Mouse (Mus musculus) liver, adult 2 months (tissue): ENCODE measurements around the gene Psmd12. TPM values are rescaled to one million over a fixed set of nuclear protein-coding genes. Genes with fewer than 3 reads are reported as not detected.
A peak's percentile ranks its signal among the peaks of the same experiment; 100 is the strongest.
"Not testable (repeated sequence)": the region's sequence is repeated elsewhere in the genome, so short reads cannot be mapped to it uniquely, and the experiment has no call there.

Experiments
- DNase-seq: peaks from one replicate; pipeline ENCODE4 v3.0.0-alpha.2; 2011; ENCODE audit warnings: low read depth, low spot score; ENCODE audit errors: extremely low read depth
- H3K27ac ChIP-seq: fragments of 200-500 bp; replicated peaks from 2 replicates; pipeline ENCODE4 v1.5.1; 2012; ENCODE audit warnings: low read depth, mild to moderate bottlenecking, control low read depth, inconsistent platforms, low read length; ENCODE audit not compliant: insufficient read depth
- H3K27me3 ChIP-seq: fragments of 200-500 bp; 2 replicates; pipeline ENCODE4 v1.6.1; 2012; ENCODE audit warnings: mild to moderate bottlenecking, moderate library complexity, low read length, inconsistent platforms; ENCODE audit not compliant: control insufficient read depth, insufficient read depth
- H3K36me3 ChIP-seq: fragments of 200-500 bp; 2 replicates; pipeline ENCODE4 v1.6.1; 2012; ENCODE audit warnings: low read length, inconsistent platforms; ENCODE audit not compliant: control insufficient read depth, insufficient read depth
- H3K4me1 ChIP-seq: fragments of 200-500 bp; 2 replicates; pipeline ENCODE4 v1.6.1; 2011; ENCODE audit warnings: low read length; ENCODE audit not compliant: control insufficient read depth, insufficient read depth
- H3K4me3 ChIP-seq: fragments of 200-500 bp; 2 replicates; pipeline ENCODE4 v1.5.1; 2011; ENCODE audit warnings: low read depth, mild to moderate bottlenecking, control low read depth, low read length, moderate library complexity; ENCODE audit not compliant: insufficient read depth
- H3K79me2 ChIP-seq: fragments of 200-500 bp; 2 replicates; pipeline ENCODE4 v1.6.1; 2012; ENCODE audit warnings: inconsistent platforms, mild to moderate bottlenecking, low read length, moderate library complexity; ENCODE audit not compliant: control insufficient read depth, insufficient read depth
- H3K9ac ChIP-seq: fragments of 200-500 bp; 2 replicates; pipeline ENCODE4 v1.6.1; 2012; ENCODE audit warnings: low read depth, mild to moderate bottlenecking, control low read depth, inconsistent platforms, low read length
- CTCF ChIP-seq: fragments of 200-500 bp; IDR thresholded peaks from 2 replicates; pipeline ENCODE4 v1.5.1; 2011; ENCODE audit warnings: low read depth, low read length, control low read depth
- POLR2A ChIP-seq: fragments of 200-500 bp; IDR thresholded peaks from 2 replicates; pipeline ENCODE4 v1.6.1; 2011; ENCODE audit warnings: low read length, control low read depth; ENCODE audit not compliant: insufficient read depth; ENCODE audit errors: extremely low read depth
- WGBS: fragments of 180-500 bp; shearing (Covaris S2); methylation state at CpG from one replicate; pipeline ENCODE4 v1.1.7; 2018; 5-methylcytosine and 5-hydroxymethylcytosine counted together
- polyA plus RNA-seq: library from polyadenylated mRNA; depleted of rRNA; stranded (reverse); fragments of >200 nt; gene quantifications from 2 replicates; pipeline ENCODE4 v1.2.3, GENCODE M21; 2012
- total RNA-seq: library from RNA; depleted of rRNA; stranded (reverse); fragments of >200 nt; gene quantifications from 2 replicates; pipeline ENCODE4 v1.2.3, GENCODE M21; 2014

Psmd12 gene
- total and polyA plus RNA-seq, 2 experiments: 14.5 to 54.7 TPM

GRCm38 (mm10) chr11:107473137-107473820, 6.0 kb upstream of the Psmd12 start:
- H3K4me1 ChIP-seq: peaks cover 5% of the 10 kb centered on the region
- H3K4me3 ChIP-seq: no peak overlapping the region
- no peaks in the 10 kb centered on the region for H3K36me3 ChIP-seq
- H3K27me3 ChIP-seq: no peaks in the 10 kb centered on the region
- peak; percentile 87 for DNase-seq
- H3K27ac ChIP-seq: no peak overlapping the region
- peaks cover 12% of the 10 kb centered on the region for H3K79me2 ChIP-seq
- no peak overlapping the region for H3K9ac ChIP-seq
- TF ChIP-seq POLR2A (no peak), CTCF (peak; percentile 73)
- WGBS: 23% methylated on average over 8 of the region's 8 CpGs

- H3K79me2 ChIP-seq: peaks cover 28% of the 10 kb centered on the region
- H3K4me1 ChIP-seq: peaks cover 8% of the 10 kb centered on the region; the same call in 1 of the 2 replicates
- peaks cover 2% of the 10 kb centered on the region; the same call in 1 of the 2 replicates for H3K36me3 ChIP-seq
- peak overlapping the region; percentile 78 for H3K4me3 ChIP-seq
- no peaks in the 10 kb centered on the region for H3K27me3 ChIP-seq
- peak; percentile 34 for DNase-seq
- H3K27ac ChIP-seq: peak overlapping the region; percentile 86
- TF ChIP-seq POLR2A (no peak), CTCF (no peak)
- under 1% methylated on average over 10 of the region's 10 CpGs for WGBS
- peak overlapping the region; percentile 91 for H3K9ac ChIP-seq
Measured at GRCm38 (mm10) chr11:107479862-107480203, 549 bp downstream of the Psmd12 start.

GRCm38 (mm10) chr11:107484341-107484740, 5.1 kb downstream of the Psmd12 start:
- TF ChIP-seq CTCF (no peak), POLR2A (no peak)
- Histone ChIP-seq H3K4me3 (no peak overlapping the region), H3K4me1 (peaks cover 8% of the 10 kb centered on the region; the same call in 1 of the 2 replicates), H3K79me2 (peaks cover 31% of the 10 kb centered on the region), H3K27me3 (no peaks in the 10 kb centered on the region), H3K36me3 (peaks cover 37% of the 10 kb centered on the region), H3K27ac (no peak overlapping the region), H3K9ac (no peak overlapping the region)
- no peak for DNase-seq
- WGBS: 95% methylated on average over 3 of the region's 3 CpGs

- Histone ChIP-seq H3K9ac (no peak overlapping the region), H3K4me1 (no peaks in the 10 kb centered on the region), H3K27ac (no peak overlapping the region), H3K4me3 (no peak overlapping the region), H3K27me3 (no peaks in the 10 kb centered on the region), H3K79me2 (no peaks in the 10 kb centered on the region), H3K36me3 (peaks cover 5% of the 10 kb centered on the region; the same call in 1 of the 2 replicates)
- WGBS: 87% methylated on average over 8 of the region's 8 CpGs
- no peak for DNase-seq
- no peak for TF ChIP-seq POLR2A
- peak; percentile 19; the same call in 1 of the 2 replicates for TF ChIP-seq CTCF
Measured at GRCm38 (mm10) chr11:107502801-107503200, 23.5 kb downstream of the Psmd12 start.

GRCm38 (mm10) chr11:107504364-107504763, 25.1 kb downstream of the Psmd12 start:
- H3K4me3 ChIP-seq, H3K79me2 ChIP-seq, H3K27ac ChIP-seq, H3K27me3 ChIP-seq, DNase-seq, H3K36me3 ChIP-seq, H3K9ac ChIP-seq, H3K4me1 ChIP-seq: not testable (repeated sequence)
- WGBS: 88% methylated on average over 3 of the region's 4 CpGs

GRCm38 (mm10) chr11:107506260-107506659, 27.0 kb downstream of the Psmd12 start:
- H3K27me3 ChIP-seq: no peaks in the 10 kb centered on the region
- H3K36me3 ChIP-seq: no peaks in the 10 kb centered on the region
- WGBS: 73% methylated on average over 1 of the region's 1 CpGs
- TF ChIP-seq POLR2A (no peak), CTCF (peak; percentile 30; the same call in 1 of the 2 replicates)
- no peaks in the 10 kb centered on the region for H3K79me2 ChIP-seq
- no peaks in the 10 kb centered on the region for H3K4me1 ChIP-seq
- no peak overlapping the region for H3K27ac ChIP-seq
- no peak overlapping the region for H3K4me3 ChIP-seq
- no peak overlapping the region for H3K9ac ChIP-seq
- DNase-seq: no peak
